Mouse (Mus musculus) left cerebral cortex, adult 8-10 months (tissue): ENCODE measurements around the gene Pkhd1. TPM values are rescaled to one million over a fixed set of nuclear protein-coding genes. Genes with fewer than 3 reads are reported as not detected.

ENCODE experiments used
- total RNA-seq, 4 experiments: library from RNA; stranded (reverse); gene quantifications; 2 replicates each; pipeline ENCODE4 v1.2.4; 2022

Pkhd1 gene
- total RNA-seq, 4 experiments from 2014 or later, result 0.02 to 0.70 (median 0.07) TPM

Other genes with a start within 250 kb of the Pkhd1 start
- gene Il17a, start 112.8 kb upstream of the Pkhd1 start, total RNA-seq, result not detected
- under 1 TPM in 1 of 4 experiments, not detected in 3; 0.55 TPM for gene Il17f, start 172.6 kb upstream of the Pkhd1 start, total RNA-seq
- gene Mcm3, start 202.2 kb upstream of the Pkhd1 start, total RNA-seq, result 1 to 10 TPM; 2.7 to 5.1 (median 4.4) TPM